Comparison of ENCODE assay signal across 24 mouse cellular contexts in the genomic region with DNA sequence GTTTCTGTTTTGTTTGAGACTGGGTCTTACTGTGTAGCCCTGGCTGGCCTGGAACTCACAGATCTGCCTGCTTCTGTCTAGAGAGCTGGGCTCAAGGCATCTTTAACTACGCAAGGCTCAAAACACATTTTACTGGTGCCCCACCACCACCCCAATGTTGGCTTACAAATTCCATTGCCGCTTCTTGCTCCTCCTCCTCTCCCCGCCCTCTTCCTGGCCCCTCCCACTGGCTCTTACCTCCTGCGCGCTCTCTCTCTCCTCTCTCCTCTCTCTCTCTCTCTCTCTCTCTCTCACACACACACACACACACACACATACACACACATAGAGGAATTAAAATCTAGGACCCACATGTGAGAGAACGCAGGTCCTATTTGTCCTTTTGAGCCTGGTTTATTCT. TPM values are rescaled to one million over a fixed set of nuclear protein-coding genes. Genes with fewer than 3 reads are reported as not detected.
"Had no signal": no experiment of that assay in that cellular context is flagged by ENCODE, and none has a peak within 500 bp of the region (broad histone marks: within the 10 kb centered on the region; RNA-seq: fewer than 3 reads in every experiment).

No protein-coding gene starts in this region.

- ATAC-seq: liver, embryonic 12.5 days had no signal

- H3K36me3 ChIP-seq: limb, embryonic 10.5 days; limb, embryonic 13.5 days; liver, embryonic 12.5 days; liver, embryonic 15.5 days; lung, embryonic 15.5 days; neural tube, embryonic 12.5 days; neural tube, embryonic 15.5 days had no signal

- H3K4me3 ChIP-seq: limb, embryonic 10.5 days; limb, embryonic 13.5 days; liver, embryonic 12.5 days; liver, embryonic 15.5 days; lung, embryonic 15.5 days; neural tube, embryonic 12.5 days; neural tube, embryonic 15.5 days had no signal

- DNase-seq: kidney, adult 8-10 months; kidney, postnatal 14 days; kidney, postnatal 4 days; lung, adult 18-20 months; lung, postnatal 10 days; lung, postnatal 4 days; midbrain, embryonic 14.5 days; right cerebral cortex, adult 18-20 months; right cerebral cortex, postnatal 14 days; right cerebral cortex, postnatal 4 days; thymus, adult 2 months had no signal

- H3K4me1 ChIP-seq: limb, embryonic 10.5 days; limb, embryonic 13.5 days; neural tube, embryonic 12.5 days had no signal

- H3K27me3 ChIP-seq: limb, embryonic 13.5 days; liver, embryonic 12.5 days; liver, embryonic 15.5 days; lung, embryonic 15.5 days; neural tube, embryonic 12.5 days; neural tube, embryonic 15.5 days had no signal

- H3K4me2 ChIP-seq: limb, embryonic 13.5 days; liver, embryonic 12.5 days; liver, embryonic 15.5 days; lung, embryonic 15.5 days; midbrain, embryonic 11.5 days; neural tube, embryonic 12.5 days; neural tube, embryonic 15.5 days had no signal

- H3K27ac ChIP-seq: limb, embryonic 10.5 days; limb, embryonic 13.5 days; liver, embryonic 12.5 days; liver, embryonic 15.5 days; lung, embryonic 15.5 days; neural tube, embryonic 12.5 days; neural tube, embryonic 15.5 days; stomach, postnatal 0 days had no signal

- H3K9ac ChIP-seq: limb, embryonic 13.5 days; liver, embryonic 12.5 days; liver, embryonic 15.5 days; lung, embryonic 15.5 days; neural tube, embryonic 12.5 days; neural tube, embryonic 15.5 days had no signal

- H3K9me3 ChIP-seq: limb, embryonic 10.5 days; liver, embryonic 15.5 days; lung, embryonic 15.5 days; neural tube, embryonic 15.5 days had no signal

RNA-seq across cellular contexts. Expression of a gene that starts 18.9 kb away (rescaled TPM):
- polyA plus RNA-seq: kidney, embryonic 16.5 days; limb, embryonic 10.5 days; limb, embryonic 13.5 days; liver, embryonic 12.5 days; liver, embryonic 15.5 days; lung, embryonic 15.5 days; midbrain, embryonic 11.5 days; midbrain, embryonic 14.5 days; midbrain, postnatal 0 days; neural tube, embryonic 12.5 days; neural tube, embryonic 15.5 days; stomach, embryonic 14.5 days; stomach, postnatal 0 days; thymus, adult 2 months; urinary bladder, adult 2 months had no signal
